Mouse (Mus musculus) embryonic fibroblast, embryonic 13.5 days (primary cell): ENCODE results near the gene Ppp1r27.

Source experiments
- CTCF ChIP-seq: IDR thresholded peaks from 2 replicates; pipeline ENCODE4 v1.5.1; 2011; ENCODE audit warnings: mild to moderate bottlenecking, control low read depth, low read length, moderate library complexity, borderline replicate concordance; ENCODE audit not compliant: insufficient read depth
- POLR2A ChIP-seq: IDR thresholded peaks from 2 replicates; pipeline ENCODE4 v1.6.1; 2011; ENCODE audit warnings: low read depth, mild to moderate bottlenecking, control low read depth, low read length, moderate library complexity

DNA sequence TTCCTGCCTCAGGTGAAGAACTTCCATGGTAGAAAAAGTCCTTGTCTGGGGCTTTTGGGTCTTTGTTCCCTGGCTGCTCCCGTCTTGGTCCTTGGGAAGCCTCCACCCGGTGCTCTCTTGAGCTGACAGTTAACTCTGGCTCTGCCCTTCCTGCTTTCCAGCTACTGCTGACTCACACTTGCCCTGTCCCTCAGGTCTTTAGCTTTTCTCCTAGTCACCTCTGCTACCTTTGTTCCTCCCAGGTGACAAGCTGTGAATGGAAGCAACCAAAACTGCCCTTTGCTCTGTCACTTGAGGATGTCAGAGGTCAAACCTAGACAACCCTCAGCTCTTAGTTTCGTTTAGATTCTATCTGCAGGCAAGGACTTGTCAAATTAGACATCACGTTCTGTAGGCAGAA lies 41.0 kb downstream of the Ppp1r27 start:
- TF ChIP-seq CTCF (no peak), POLR2A (no peak)
